Mouse (Mus musculus) liver, embryonic 13.5 days (tissue): ENCODE data around the gene Gstt4. TPM values are rescaled to one million over a fixed set of nuclear protein-coding genes. Genes with fewer than 3 reads are reported as not detected.
"Not testable (repeated sequence)": the region's sequence is repeated elsewhere in the genome, so short reads cannot be mapped to it uniquely, and the experiment has no call there.

Experiments
- ATAC-seq: fragments of 200-750 bp; cut with Nextera tagmentation; 2 replicates; pipeline ENCODE4 v1.8.0; 2017; ENCODE audit warnings: low read depth, mild to moderate bottlenecking, moderate number of reproducible peaks, moderate library complexity
- DNase-seq: peaks from one replicate; pipeline ENCODE4 v3.0.0; 2022
- H3K27ac ChIP-seq: fragments of 300-500 bp; sonication (generic); 2 replicates; pipeline ENCODE4 v1.5.1; 2015; ENCODE audit warnings: moderate library complexity, mild to moderate bottlenecking, inconsistent platforms
- H3K27me3 ChIP-seq: fragments of 300-500 bp; sonication (generic); 2 replicates; pipeline ENCODE4 v1.6.1; 2015; ENCODE audit warnings: mild to moderate bottlenecking, inconsistent platforms
- H3K36me3 ChIP-seq: fragments of 300-500 bp; sonication (generic); 2 replicates; pipeline ENCODE4 v1.6.1; 2015; ENCODE audit warnings: mild to moderate bottlenecking, inconsistent platforms
- H3K4me1 ChIP-seq: fragments of 300-500 bp; sonication (generic); replicated peaks from 2 replicates; pipeline ENCODE4 v1.6.1; 2015; ENCODE audit warnings: inconsistent platforms
- H3K4me2 ChIP-seq: fragments of 300-500 bp; sonication (generic); 2 replicates; pipeline ENCODE4 v1.6.1; 2015; ENCODE audit warnings: inconsistent platforms, mild to moderate bottlenecking, moderate library complexity
- H3K4me3 ChIP-seq: fragments of 300-500 bp; sonication (generic); replicated peaks from 2 replicates; pipeline ENCODE4 v1.5.1; 2015; ENCODE audit warnings: mild to moderate bottlenecking, inconsistent platforms
- H3K9ac ChIP-seq: fragments of 300-500 bp; sonication (generic); 2 replicates; pipeline ENCODE4 v1.6.1; 2015; ENCODE audit warnings: mild to moderate bottlenecking, inconsistent platforms
- H3K9me3 ChIP-seq: fragments of 300-500 bp; sonication (generic); replicated peaks from 2 replicates; pipeline ENCODE4 v1.6.1; 2016; ENCODE audit warnings: inconsistent platforms
- WGBS: fragments of 180-500 bp; shearing (Covaris S2); methylation state at CpG from one replicate; pipeline ENCODE4 v1.1.7; 2015; ENCODE audit not compliant: insufficient replicate concordance; 5-methylcytosine and 5-hydroxymethylcytosine counted together
- polyA plus RNA-seq: library from polyadenylated mRNA; unstranded; fragments of >200 nt; fragmentation: Nextera tagmentation; extraction: Ambion mirVana; gene quantifications from 2 replicates; pipeline ENCODE4 v1.2.1, GENCODE M21; 2015

Gstt4 gene
- polyA plus RNA-seq, 1 experiment from 2014 or later, result not detected

- Histone ChIP-seq H3K27me3 (peaks cover 18% of the 10 kb centered on the region), H3K27ac (no peak overlapping the region), H3K4me1 (peaks cover 23% of the 10 kb centered on the region), H3K4me3 (no peak overlapping the region), H3K9ac (no peak overlapping the region), H3K4me2 (no peak overlapping the region), H3K36me3 (peaks cover 16% of the 10 kb centered on the region), H3K9me3 (no peaks in the 10 kb centered on the region)
- 19% methylated on average over 10 of the region's 10 CpGs for WGBS
- peak; percentile 68 for DNase-seq
- peak; percentile 57 for ATAC-seq
These were observed 31.1 kb upstream of the Gstt4 start for GRCm38 (mm10) chr10:75853452-75853851.

- Histone ChIP-seq H3K4me1 (peaks cover 18% of the 10 kb centered on the region), H3K27me3 (peaks cover 18% of the 10 kb centered on the region), H3K27ac (peak overlapping the region; percentile 50; the same call in 1 of the 2 replicates), H3K4me2 (no peak overlapping the region), H3K4me3 (no peak overlapping the region), H3K36me3 (peaks cover 8% of the 10 kb centered on the region), H3K9ac (no peak overlapping the region), H3K9me3 (no peaks in the 10 kb centered on the region)
- ATAC-seq (peak; percentile 28; the same call in 1 of the 2 replicates), DNase-seq (no peak)
- WGBS, result 76% methylated on average over 12 of the region's 12 CpGs
These were observed 30.3 kb upstream of the Gstt4 start for GRCm38 (mm10) chr10:75852539-75853125.

GRCm38 (mm10) chr10:75851681-75852080, 29.3 kb upstream of the Gstt4 start:
- peaks cover 18% of the 10 kb centered on the region for H3K27me3 ChIP-seq
- H3K4me3 ChIP-seq, result no peak overlapping the region
- H3K9me3 ChIP-seq, result no peaks in the 10 kb centered on the region
- peaks cover 11% of the 10 kb centered on the region; the same call in 1 of the 2 replicates for H3K4me1 ChIP-seq
- 50% methylated on average over 3 of the region's 3 CpGs for WGBS
- no peaks in the 10 kb centered on the region for H3K36me3 ChIP-seq
- no peak for DNase-seq
- no peak overlapping the region for H3K9ac ChIP-seq
- ATAC-seq, result no peak
- H3K4me2 ChIP-seq, result no peak overlapping the region
- H3K27ac ChIP-seq, result no peak overlapping the region

- WGBS, result 14% methylated on average over 6 of the region's 6 CpGs
- no peak overlapping the region for H3K9ac ChIP-seq
These were observed 28.7 kb upstream of the Gstt4 start for GRCm38 (mm10) chr10:75851076-75851475.

GRCm38 (mm10) chr10:75848382-75848781, 26.0 kb upstream of the Gstt4 start:
- Histone ChIP-seq H3K27ac (no peak overlapping the region), H3K9ac (no peak overlapping the region), H3K4me1 (peaks cover 37% of the 10 kb centered on the region), H3K36me3 (no peaks in the 10 kb centered on the region), H3K4me3 (no peak overlapping the region), H3K9me3 (no peaks in the 10 kb centered on the region), H3K4me2 (no peak overlapping the region), H3K27me3 (peaks cover 18% of the 10 kb centered on the region)
- ATAC-seq (no peak), DNase-seq (no peak)
- 33% methylated on average over 3 of the region's 3 CpGs for WGBS

More at GRCm38 (mm10) chr10:75851076-75851475, 28.7 kb upstream of the Gstt4 start:
- ATAC-seq, result no peak
- H3K4me3 ChIP-seq, result no peak overlapping the region
- H3K27me3 ChIP-seq, result peaks cover 18% of the 10 kb centered on the region
- H3K27ac ChIP-seq, result no peak overlapping the region
- H3K9me3 ChIP-seq, result no peaks in the 10 kb centered on the region
- no peak for DNase-seq
- H3K36me3 ChIP-seq, result no peaks in the 10 kb centered on the region
- peaks cover 17% of the 10 kb centered on the region for H3K4me1 ChIP-seq
- H3K4me2 ChIP-seq, result no peak overlapping the region

- peaks cover 31% of the 10 kb centered on the region for H3K4me1 ChIP-seq
- 0 out of 2 replicates have a peak overlapping the region, but pooled peaks have one; percentile 6 for H3K4me3 ChIP-seq
- no peaks in the 10 kb centered on the region for H3K27me3 ChIP-seq
- H3K36me3 ChIP-seq, result no peaks in the 10 kb centered on the region
- peak overlapping the region; percentile 53 for H3K9ac ChIP-seq
- ATAC-seq, result peak; percentile 98
- peak overlapping the region; percentile 61 for H3K4me2 ChIP-seq
- peak overlapping the region; percentile 86 for H3K27ac ChIP-seq
- DNase-seq, result peak; percentile 71
- WGBS, result 23% methylated on average over 6 of the region's 6 CpGs
- no peaks in the 10 kb centered on the region for H3K9me3 ChIP-seq
These were observed 23.1 kb upstream of the Gstt4 start for GRCm38 (mm10) chr10:75845306-75845930.

GRCm38 (mm10) chr10:75844800-75845199, 22.5 kb upstream of the Gstt4 start:
- Histone ChIP-seq H3K9me3 (no peaks in the 10 kb centered on the region), H3K4me2 (peak overlapping the region; percentile 61), H3K4me1 (peaks cover 31% of the 10 kb centered on the region), H3K27me3 (no peaks in the 10 kb centered on the region), H3K27ac (peak overlapping the region; percentile 86), H3K36me3 (no peaks in the 10 kb centered on the region), H3K9ac (peak overlapping the region; percentile 53), H3K4me3 (no peak overlapping the region)
- DNase-seq, result no peak
- ATAC-seq, result no peak
- WGBS, result 59% methylated on average over 1 of the region's 1 CpGs

GRCm38 (mm10) chr10:75843898-75844297, 21.6 kb upstream of the Gstt4 start:
- 70% methylated on average over 6 of the region's 6 CpGs for WGBS
- H3K27ac ChIP-seq, H3K9ac ChIP-seq, H3K27me3 ChIP-seq, DNase-seq, H3K4me3 ChIP-seq, H3K4me2 ChIP-seq, H3K9me3 ChIP-seq, H3K36me3 ChIP-seq, ATAC-seq: not testable (repeated sequence)
- peaks cover 31% of the 10 kb centered on the region for H3K4me1 ChIP-seq

- Histone ChIP-seq H3K4me3 (no peak overlapping the region), H3K27ac (no peak overlapping the region), H3K9me3 (no peaks in the 10 kb centered on the region), H3K9ac (no peak overlapping the region), H3K27me3 (peaks cover 6% of the 10 kb centered on the region), H3K4me1 (peaks cover 44% of the 10 kb centered on the region), H3K36me3 (no peaks in the 10 kb centered on the region), H3K4me2 (no peak overlapping the region)
- no peak for DNase-seq
- 73% methylated on average over 10 of the region's 10 CpGs for WGBS
- ATAC-seq, result no peak
These were observed 16.7 kb upstream of the Gstt4 start for GRCm38 (mm10) chr10:75839092-75839491.

- H3K9ac ChIP-seq, result peak within 1 kb of the TSS; percentile 79
- peaks cover 57% of the 10 kb centered on the region for H3K4me1 ChIP-seq
- peak within 1 kb of the TSS; percentile 67 for H3K4me3 ChIP-seq
- H3K9me3 ChIP-seq, result no peaks in the 10 kb centered on the region
- H3K4me2 ChIP-seq, result peak within 1 kb of the TSS; percentile 80
- ATAC-seq (peak; percentile 83), DNase-seq (peak; percentile 87)
- no peaks in the 10 kb centered on the region for H3K36me3 ChIP-seq
- H3K27ac ChIP-seq, result peak within 1 kb of the TSS; percentile 86
- WGBS, result under 1% methylated on average over 21 of the region's 21 CpGs
- H3K27me3 ChIP-seq, result peaks cover 18% of the 10 kb centered on the region
These were observed 15.0 kb upstream of the Gstt4 start, which contains the start of gene Gstt2 for GRCm38 (mm10) chr10:75837248-75837759. Gene Gstt2 (minus strand): TSS chr10:75837424.

- Histone ChIP-seq H3K36me3 (no peaks in the 10 kb centered on the region), H3K27ac (peak overlapping the region; percentile 86), H3K4me2 (peak overlapping the region; percentile 80), H3K27me3 (peaks cover 21% of the 10 kb centered on the region), H3K9me3 (no peaks in the 10 kb centered on the region), H3K4me3 (peak overlapping the region; percentile 67), H3K9ac (peak overlapping the region; percentile 79), H3K4me1 (peaks cover 60% of the 10 kb centered on the region)
- DNase-seq (no peak), ATAC-seq (no peak)
- 17% methylated on average over 9 of the region's 10 CpGs for WGBS
These were observed 13.6 kb upstream of the Gstt4 start for GRCm38 (mm10) chr10:75835761-75836531.
